Mouse (Mus musculus): ENCODE results near the gene Rab17.

DNA sequence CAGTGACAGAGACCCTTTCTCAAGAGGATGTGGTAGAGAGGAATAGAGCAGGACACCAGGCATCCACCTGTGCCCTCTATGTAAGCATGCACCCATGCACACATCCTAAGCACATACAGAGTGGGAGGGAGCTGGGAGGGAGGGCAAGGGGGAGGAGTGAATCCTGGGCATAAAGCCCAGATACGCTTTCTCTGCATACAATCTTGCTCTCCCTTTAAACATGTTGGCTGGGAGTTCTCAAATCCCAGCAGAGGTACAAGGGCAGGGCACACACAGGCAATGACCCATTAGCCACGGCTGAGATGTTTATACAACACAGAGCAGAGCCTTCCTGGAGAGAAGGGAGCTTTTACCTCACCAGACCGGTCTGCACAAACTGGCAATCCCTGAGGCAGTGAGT, 6.5 kb downstream of the Rab17 start:
- no peak for TF ChIP-seq CTCF (IDR thresholded peaks at IDR 0.05; ENCODE audit: low read depth, low read length)
- no peak for TF ChIP-seq POLR2A (IDR thresholded peaks at IDR 0.05; ENCODE audit: insufficient read depth, low read length)
